Mouse (Mus musculus): ENCODE data around the gene Fgg.
A peak's percentile ranks its signal among the peaks of the same experiment; 100 is the strongest.

Fgg gene

GRCm38 (mm10) chr3:83027546-83028251 is 20.2 kb downstream of the Fgg start:
- no peak for DNase-seq

- no peak for DNase-seq
Observed at GRCm38 (mm10) chr3:83030331-83030730, 22.8 kb downstream of the Fgg start.

DNA sequence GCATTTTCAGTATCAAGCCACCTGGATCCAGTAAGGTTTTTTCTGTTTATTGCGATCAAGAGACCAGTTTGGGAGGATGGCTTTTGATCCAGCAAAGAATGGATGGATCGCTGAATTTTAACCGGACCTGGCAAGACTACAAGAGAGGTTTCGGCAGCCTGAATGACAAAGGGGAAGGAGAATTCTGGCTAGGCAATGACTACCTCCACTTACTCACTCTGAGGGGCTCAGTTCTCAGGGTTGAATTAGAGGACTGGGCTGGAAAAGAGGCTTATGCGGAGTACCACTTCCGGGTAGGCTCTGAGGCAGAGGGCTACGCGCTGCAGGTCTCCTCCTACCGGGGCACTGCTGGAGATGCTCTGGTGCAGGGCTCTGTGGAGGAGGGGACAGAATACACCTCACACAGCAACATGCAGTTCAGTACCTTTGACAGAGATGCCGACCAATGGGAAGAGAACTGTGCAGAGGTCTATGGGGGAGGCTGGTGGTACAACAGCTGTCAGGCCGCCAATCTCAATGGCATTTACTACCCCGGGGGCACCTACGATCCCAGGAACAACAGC is 25.3 kb downstream of the Fgg start:
- DNase-seq, result no peak

GRCm38 (mm10) chr3:83033801-83034200 is 26.3 kb downstream of the Fgg start:
- no peak for DNase-seq

DNA sequence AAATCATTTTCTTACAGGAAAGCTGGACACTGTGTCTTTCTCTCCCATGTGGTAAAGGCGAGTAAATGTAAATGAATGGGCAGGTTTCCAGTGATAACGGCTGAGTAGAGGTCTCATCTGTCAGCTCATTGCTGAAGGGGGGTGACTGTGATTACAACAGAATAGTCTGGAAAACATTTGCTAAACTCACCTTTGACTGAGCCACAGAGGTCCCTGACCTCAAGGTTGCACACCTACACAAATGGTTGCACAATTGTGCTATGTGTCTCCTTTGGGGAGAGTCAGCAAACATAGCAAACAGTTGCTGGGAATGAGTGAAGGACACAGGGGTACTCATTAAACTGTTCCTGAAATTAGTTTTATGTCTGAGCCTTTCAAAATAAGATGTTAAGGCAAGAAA is 31.3 kb downstream of the Fgg start:
- no peak for DNase-seq

GRCm38 (mm10) chr3:83039666-83040065 is 32.1 kb downstream of the Fgg start:
- DNase-seq, result no peak

- DNase-seq, result no peak
Observed at GRCm38 (mm10) chr3:83042451-83042850, 34.9 kb downstream of the Fgg start.

GRCm38 (mm10) chr3:83046649-83047048 is 39.1 kb downstream of the Fgg start:
- DNase-seq, result no peak

DNA sequence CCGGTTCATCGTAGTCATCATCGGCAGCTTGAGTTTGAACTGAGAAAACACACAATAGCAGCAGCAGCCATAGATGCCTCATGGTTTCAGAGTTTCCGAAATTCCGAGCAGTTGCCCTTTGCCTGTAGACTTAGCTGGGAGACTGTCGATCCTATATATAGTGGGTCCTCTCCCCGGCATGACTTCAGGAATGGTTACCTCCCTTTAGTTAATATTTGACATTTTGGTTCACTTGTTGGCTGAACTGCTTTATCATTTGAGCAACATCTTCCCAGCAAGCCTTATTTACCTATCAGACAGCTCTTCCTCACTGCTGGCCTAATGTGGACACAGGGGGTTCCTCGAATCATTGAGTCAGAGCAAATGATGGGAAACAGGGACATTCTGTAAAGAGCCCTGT is 42.2 kb downstream of the Fgg start, which contains the start of gene Fgb:
Gene Fgb, minus strand, starts transcription at position 184 of the 400 bp plus-strand sequence.
- DNase-seq, result no peak

DNA sequence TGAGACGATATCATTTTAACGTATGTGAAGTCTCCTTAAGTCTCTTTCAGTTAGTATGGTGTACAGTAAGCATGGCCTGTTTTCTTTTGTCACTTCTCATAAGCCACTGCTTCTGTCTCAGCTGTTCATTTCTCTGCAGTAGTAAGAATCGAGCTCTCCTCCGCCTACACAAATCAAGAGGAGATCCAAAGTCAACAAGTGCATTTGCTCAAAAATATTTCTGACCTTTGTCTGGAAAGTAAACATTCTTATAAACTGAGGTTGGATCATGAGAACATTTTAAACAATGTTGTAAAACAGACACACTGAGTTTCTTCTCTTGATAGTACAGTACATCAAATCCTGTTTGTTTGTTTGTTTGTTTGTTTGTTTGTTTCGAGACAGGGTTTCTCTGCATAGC is 43.1 kb downstream of the Fgg start:
- DNase-seq, result no peak

DNA sequence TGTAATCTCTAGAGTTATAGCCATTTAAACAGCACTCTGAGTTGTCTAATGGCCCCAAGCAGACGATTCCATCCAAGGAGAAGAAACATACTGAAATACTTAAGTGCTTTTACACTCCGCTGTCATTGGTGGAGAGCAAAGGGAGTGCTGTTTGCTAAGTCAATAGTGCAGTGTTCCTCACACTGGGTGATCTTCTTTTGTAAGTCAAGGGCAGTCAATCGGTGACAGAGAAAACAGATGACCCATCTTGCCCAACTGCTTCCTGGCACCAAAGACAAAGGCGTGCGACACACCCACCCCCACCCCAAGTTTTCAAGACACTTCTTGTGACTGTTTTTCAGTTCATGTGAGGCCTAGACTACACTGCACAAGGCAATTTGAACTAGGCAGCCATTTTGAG is 44.6 kb downstream of the Fgg start:
- DNase-seq, result no peak

- no peak for DNase-seq
Observed at GRCm38 (mm10) chr3:83053126-83053525, 45.6 kb downstream of the Fgg start.

- peak in 1 of 2 experiments; percentile 5 for DNase-seq
Observed at GRCm38 (mm10) chr3:83053758-83054157, 46.2 kb downstream of the Fgg start.

GRCm38 (mm10) chr3:83054759-83055158 is 47.2 kb downstream of the Fgg start:
- no peak for DNase-seq

- peak; percentile 98 for DNase-seq
Observed at GRCm38 (mm10) chr3:83055281-83056038, 47.9 kb downstream of the Fgg start, which contains the start of gene Plrg1. Gene Plrg1 (plus strand): TSS chr3:83055522.

DNA sequence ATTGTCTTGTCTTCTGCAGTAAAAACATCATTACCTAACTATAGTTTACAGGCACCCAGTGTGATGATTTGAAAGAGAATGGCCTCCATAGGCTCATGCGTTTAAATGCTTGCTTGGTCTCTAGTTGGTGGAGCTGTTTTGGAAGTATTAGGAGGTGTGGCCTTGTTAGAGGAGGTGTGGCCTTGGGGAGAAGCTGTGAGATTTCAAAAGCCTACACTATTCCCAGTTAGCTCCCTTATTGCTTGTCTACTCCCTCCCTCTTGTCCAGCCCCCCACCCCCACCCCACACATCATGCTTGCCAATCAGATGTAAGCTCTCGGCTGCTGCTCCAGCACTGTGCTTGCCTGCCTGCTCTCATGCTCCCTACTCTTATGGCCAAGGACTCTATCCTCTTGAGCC is 49.5 kb downstream of the Fgg start:
- no peak for DNase-seq
